Mouse (Mus musculus) olfactory bulb, adult 2 months (tissue): ENCODE measurements around the gene Snai3. TPM values are rescaled to one million over a fixed set of nuclear protein-coding genes. Genes with fewer than 3 reads are reported as not detected.
A peak's percentile ranks its signal among the peaks of the same experiment; 100 is the strongest.

Experiments
- H3K27ac ChIP-seq: fragments of 200-500 bp; 2 replicates; pipeline ENCODE4 v1.5.1; 2012; ENCODE audit warnings: low read depth, low read length; ENCODE audit not compliant: insufficient read depth
- H3K4me1 ChIP-seq: fragments of 200-500 bp; 2 replicates; pipeline ENCODE4 v1.6.1; 2012; ENCODE audit warnings: low read length; ENCODE audit not compliant: control insufficient read depth, insufficient read depth
- H3K4me3 ChIP-seq: fragments of 200-500 bp; 2 replicates; pipeline ENCODE4 v1.5.1; 2012; ENCODE audit warnings: mild to moderate bottlenecking, low read depth, low read length, moderate library complexity; ENCODE audit not compliant: insufficient read depth
- CTCF ChIP-seq: fragments of 200-500 bp; IDR thresholded peaks from 2 replicates; pipeline ENCODE4 v1.5.1; 2012; ENCODE audit warnings: low read depth, mild to moderate bottlenecking, low read length, moderate library complexity; ENCODE audit not compliant: insufficient read depth
- POLR2A ChIP-seq: fragments of 200-500 bp; IDR thresholded peaks from 2 replicates; pipeline ENCODE4 v1.6.1; 2012; ENCODE audit warnings: mild to moderate bottlenecking, low read depth, low read length, moderate library complexity; ENCODE audit not compliant: insufficient read depth
- WGBS: fragments of 180-500 bp; shearing (Covaris S2); methylation state at CpG from one replicate; pipeline ENCODE4 v1.1.7; 2018; 5-methylcytosine and 5-hydroxymethylcytosine counted together
- polyA plus RNA-seq: library from polyadenylated mRNA; stranded (reverse); fragments of >200 nt; gene quantifications from 2 replicates; pipeline ENCODE4 v1.2.4, GENCODE M21; 2012; ENCODE audit warnings: low replicate concordance; ENCODE audit not compliant: missing spikeins, insufficient read depth, insufficient read length

Snai3 gene
- polyA plus RNA-seq, 1 experiment: not detected

- Histone ChIP-seq H3K27ac (no peak overlapping the region), H3K4me3 (no peak overlapping the region), H3K4me1 (peaks cover 9% of the 10 kb centered on the region)
- TF ChIP-seq POLR2A (no peak), CTCF (no peak)
- WGBS: 90% methylated on average over 20 of the region's 20 CpGs
These were observed 23.9 kb downstream of the Snai3 start for GRCm38 (mm10) chr8:122436586-122437125.

GRCm38 (mm10) chr8:122436146-122436545 is 24.4 kb downstream of the Snai3 start:
- peaks cover 9% of the 10 kb centered on the region for H3K4me1 ChIP-seq
- no peak overlapping the region for H3K4me3 ChIP-seq
- 94% methylated on average over 9 of the region's 9 CpGs for WGBS
- TF ChIP-seq CTCF (no peak), POLR2A (no peak)
- no peak overlapping the region for H3K27ac ChIP-seq

GRCm38 (mm10) chr8:122435375-122435774 is 25.2 kb downstream of the Snai3 start:
- Histone ChIP-seq H3K4me1 (peaks cover 9% of the 10 kb centered on the region), H3K27ac (no peak overlapping the region), H3K4me3 (no peak overlapping the region)
- 96% methylated on average over 6 of the region's 6 CpGs for WGBS
- peak; percentile 35; the same call in 1 of the 2 replicates for TF ChIP-seq CTCF
- TF ChIP-seq POLR2A: no peak

- no peak overlapping the region for H3K4me3 ChIP-seq
- peaks cover 9% of the 10 kb centered on the region for H3K4me1 ChIP-seq
- TF ChIP-seq CTCF: no peak
- TF ChIP-seq POLR2A: no peak
- H3K27ac ChIP-seq: no peak overlapping the region
- WGBS: 74% methylated on average over 11 of the region's 11 CpGs
These were observed 27.1 kb downstream of the Snai3 start for GRCm38 (mm10) chr8:122433269-122433905.

- WGBS: 18% methylated on average over 45 of the region's 45 CpGs
- Histone ChIP-seq H3K4me3 (peak within 1 kb of the TSS; percentile 42), H3K4me1 (peaks cover 9% of the 10 kb centered on the region), H3K27ac (no peak within 1 kb of the TSS)
- TF ChIP-seq CTCF (no peak), POLR2A (0 out of 2 replicates have a peak, but pooled peaks have one; percentile 17)
These were observed 27.9 kb downstream of the Snai3 start, which contains the start of gene Cyba for GRCm38 (mm10) chr8:122432443-122433268. Gene Cyba (minus strand): TSS chr8:122432930.

GRCm38 (mm10) chr8:122431694-122432442 is 28.7 kb downstream of the Snai3 start:
- H3K27ac ChIP-seq: no peak overlapping the region

GRCm38 (mm10) chr8:122430646-122431045 is 29.9 kb downstream of the Snai3 start:
- H3K4me1 ChIP-seq: peaks cover 9% of the 10 kb centered on the region
- H3K27ac ChIP-seq: no peak overlapping the region
- no peak overlapping the region for H3K4me3 ChIP-seq
- 92% methylated on average over 3 of the region's 3 CpGs for WGBS
- TF ChIP-seq POLR2A (no peak), CTCF (no peak)

More at GRCm38 (mm10) chr8:122431694-122432442, 28.7 kb downstream of the Snai3 start:
- no peak for TF ChIP-seq CTCF
- no peak for TF ChIP-seq POLR2A
- Histone ChIP-seq H3K4me1 (peaks cover 9% of the 10 kb centered on the region), H3K4me3 (peak overlapping the region; percentile 42)
- WGBS: 57% methylated on average over 18 of the region's 18 CpGs

GRCm38 (mm10) chr8:122430058-122430636 is 30.4 kb downstream of the Snai3 start:
- TF ChIP-seq CTCF: no peak
- TF ChIP-seq POLR2A: no peak
- Histone ChIP-seq H3K4me3 (no peak overlapping the region), H3K4me1 (peaks cover 9% of the 10 kb centered on the region), H3K27ac (no peak overlapping the region)
- 79% methylated on average over 10 of the region's 10 CpGs for WGBS
